Mouse (Mus musculus) monocyte, adult 5-6 weeks (primary cell): ENCODE measurements around the gene Gjc1. TPM values are rescaled to one million over a fixed set of nuclear protein-coding genes. Genes with fewer than 3 reads are reported as not detected.

Source experiments
- ATAC-seq: fragments of 153-309, 156-312 bp; replicated peaks from 2 replicates; pipeline ENCODE4 v1.8.0; 2017; ENCODE audit warnings: mild to moderate bottlenecking; ENCODE audit not compliant: low TSS enrichment, insufficient number of reproducible peaks, severe bottlenecking, poor library complexity, low FRiP score
- total RNA-seq: library from RNA; stranded (forward); fragments of 200-1000, 200-491, 200-594 nt; gene quantifications from 3 replicates; pipeline ENCODE4 v1.2.3, GENCODE M21; 2017

Gene Gjc1
- total RNA-seq, 1 experiment from 2014 or later: not detected

DNA sequence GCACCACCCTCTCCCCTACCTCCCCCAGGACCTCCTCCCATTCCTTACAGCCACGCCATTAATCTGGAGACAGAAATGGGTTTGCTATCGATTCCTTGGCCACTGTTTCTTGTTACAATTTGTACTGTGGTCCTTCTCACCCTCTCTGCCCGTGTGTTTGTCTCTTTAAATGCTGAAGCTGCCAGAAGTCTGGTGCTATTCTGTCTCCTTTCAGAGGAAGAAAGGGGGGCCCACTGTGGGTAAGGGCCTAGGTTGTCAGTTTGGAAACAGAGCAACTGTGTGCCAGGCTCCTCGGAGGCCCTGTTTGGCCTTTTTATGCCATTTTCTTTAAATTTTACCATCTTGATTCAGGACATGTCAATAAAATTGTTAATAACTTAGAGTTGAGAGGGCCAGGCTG lies 65.1 kb downstream of the Gjc1 start:
- no peak for ATAC-seq

DNA sequence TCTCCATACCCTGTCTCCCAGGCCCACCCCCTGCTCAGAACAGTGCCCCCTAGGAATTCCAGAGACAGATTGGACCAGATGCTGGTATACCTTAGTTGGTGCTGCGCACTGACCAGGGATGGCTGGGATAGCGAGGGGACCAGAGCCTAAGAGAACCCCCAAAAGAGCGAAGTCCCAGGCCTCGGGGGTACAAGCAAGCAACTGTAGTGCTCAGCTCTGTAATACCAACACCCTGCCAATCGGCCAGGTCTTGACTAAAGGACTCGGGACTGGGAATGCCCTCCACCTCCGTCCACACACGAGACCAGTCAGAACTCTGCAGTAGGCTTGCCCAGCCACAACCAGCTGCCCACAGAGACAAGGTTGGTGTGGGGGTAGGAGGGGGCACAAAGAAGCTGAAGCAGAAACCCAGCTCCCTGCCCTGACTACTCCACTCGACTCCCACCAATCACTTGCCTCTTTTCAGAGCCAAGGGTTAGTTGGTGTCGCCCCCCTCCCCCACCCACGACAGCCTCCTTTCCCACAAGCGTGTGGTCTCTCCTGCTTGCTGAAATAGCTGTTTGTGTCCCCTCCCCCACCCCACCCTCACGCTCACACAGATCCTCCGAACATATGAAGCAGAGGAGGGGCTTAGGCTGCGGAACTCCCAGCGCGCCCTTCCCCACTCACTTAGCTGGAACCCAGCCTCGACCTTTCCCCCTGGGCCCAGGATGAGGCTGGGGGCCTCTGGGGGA lies 65.7 kb downstream of the Gjc1 start:
- no peak for ATAC-seq

DNA sequence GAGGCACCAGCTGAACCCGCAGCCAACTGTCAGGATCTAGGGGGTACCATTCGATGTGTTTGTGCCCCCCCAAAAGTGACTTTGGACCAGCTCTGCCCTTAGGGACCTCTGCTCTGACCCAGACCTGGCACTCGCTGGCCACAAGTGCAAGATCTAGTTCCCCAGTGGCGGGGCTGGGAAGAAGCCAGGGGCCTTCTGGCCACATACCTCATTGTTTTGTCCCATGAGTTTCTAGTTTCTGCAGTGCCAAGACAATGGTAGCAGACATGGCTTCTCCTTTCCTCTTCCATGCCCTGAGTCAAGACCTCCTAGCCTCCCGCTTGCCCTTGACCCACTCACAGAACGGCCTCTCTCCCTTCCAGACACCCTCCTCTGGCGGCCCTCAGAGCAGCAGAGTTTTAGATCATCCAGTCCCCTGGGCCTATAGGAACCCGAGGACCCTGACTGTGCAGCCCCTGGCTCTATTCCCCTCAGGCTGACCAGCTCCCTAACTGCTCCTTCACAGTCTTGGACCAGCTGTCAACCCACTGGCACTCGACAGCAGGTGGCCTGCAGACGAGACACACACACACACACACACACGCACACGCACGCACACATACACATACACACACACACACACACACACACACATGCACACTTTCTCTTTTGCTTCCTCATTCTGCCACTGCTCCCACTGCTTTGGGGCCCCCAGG lies 66.5 kb downstream of the Gjc1 start:
- no peak; the same call in 1 of the 2 replicates for ATAC-seq

DNA sequence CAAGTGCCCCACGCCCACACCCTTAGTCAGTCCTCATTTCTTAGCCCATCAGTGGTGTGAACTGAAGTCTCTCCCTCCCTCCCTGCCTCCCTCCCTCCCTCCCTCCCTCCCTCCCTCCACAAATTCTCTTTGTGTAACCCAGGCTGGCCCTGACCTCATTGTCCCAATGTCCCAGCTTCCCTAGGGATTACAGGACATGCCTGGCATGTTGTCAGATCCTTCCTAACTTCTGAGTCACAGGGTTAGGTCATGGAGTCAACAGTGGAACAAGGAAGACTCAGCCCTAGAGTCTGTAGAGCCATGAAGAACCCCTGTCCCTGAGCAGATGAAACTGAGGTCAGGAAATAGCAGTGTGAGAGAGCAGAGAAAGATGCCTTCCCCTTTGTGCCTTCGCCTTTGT lies 69.8 kb downstream of the Gjc1 start:
- no peak for ATAC-seq

Other genes with a start within 250 kb of the Gjc1 start
- not detected in 3 replicates for gene Gm11627, start 240.2 kb downstream of the Gjc1 start, total RNA-seq
- gene Fzd2, start 215.3 kb downstream of the Gjc1 start, total RNA-seq: not detected in 3 replicates
- 0.21 TPM in 1 of 3 replicates, not detected in the others for gene Meioc, start 156.0 kb downstream of the Gjc1 start, total RNA-seq
- gene Ccdc43, start 121.9 kb downstream of the Gjc1 start, total RNA-seq: 26.8 to 44.5 TPM (median 32.6 TPM) in 3 replicates
- 2.1 TPM in 1 of 3 replicates, not detected in the others for gene Adam11, start 58.3 kb downstream of the Gjc1 start, total RNA-seq
- not detected in 3 replicates for gene Higd1b, start 16.1 kb upstream of the Gjc1 start, total RNA-seq
- 67.8 to 73.5 TPM (median 72.3 TPM) in 3 replicates for gene Eftud2, start 61.3 kb upstream of the Gjc1 start, total RNA-seq
- gene Ccdc103, start 61.5 kb upstream of the Gjc1 start, total RNA-seq: not detected in 3 replicates
- gene Fam187a, start 65.5 kb upstream of the Gjc1 start, total RNA-seq: not detected in 3 replicates
- gene Gfap, start 81.2 kb upstream of the Gjc1 start, total RNA-seq: not detected in 3 replicates
- 0.19 TPM in 1 of 3 replicates, not detected in the others for gene Kif18b, start 105.4 kb upstream of the Gjc1 start, total RNA-seq
- gene C1ql1, start 127.0 kb upstream of the Gjc1 start, total RNA-seq: not detected in 3 replicates
- 54.9 to 60.7 TPM (median 55.9 TPM) in 3 replicates for gene Nmt1, start 208.5 kb upstream of the Gjc1 start, total RNA-seq
- 15.5 to 32.4 TPM (median 15.8 TPM) in 3 replicates for gene Dcakd, start 208.6 kb upstream of the Gjc1 start, total RNA-seq